Mouse (Mus musculus) olfactory bulb, adult 2 months (tissue): Measurements from ENCODE around the gene Tcf3.

Experiments
- CTCF ChIP-seq: fragments of 200-500 bp; IDR thresholded peaks from 2 replicates; pipeline ENCODE4 v1.5.1; 2012; ENCODE audit warnings: low read depth, mild to moderate bottlenecking, low read length, moderate library complexity; ENCODE audit not compliant: insufficient read depth
- POLR2A ChIP-seq: fragments of 200-500 bp; IDR thresholded peaks from 2 replicates; pipeline ENCODE4 v1.6.1; 2012; ENCODE audit warnings: mild to moderate bottlenecking, low read depth, low read length, moderate library complexity; ENCODE audit not compliant: insufficient read depth

GRCm38 (mm10) chr10:80417371-80417770, 16.1 kb downstream of the Tcf3 start:
- TF ChIP-seq CTCF = no peak
- no peak for TF ChIP-seq POLR2A
